Mouse (Mus musculus): Measurements from ENCODE around the gene Igf1r. TPM values are rescaled to one million over a fixed set of nuclear protein-coding genes. Genes with fewer than 3 reads are reported as not detected.

Igf1r gene
- total and polyA plus RNA-seq, 3 experiments = 5.6 to 14.4 (median 12.3) TPM

DNA sequence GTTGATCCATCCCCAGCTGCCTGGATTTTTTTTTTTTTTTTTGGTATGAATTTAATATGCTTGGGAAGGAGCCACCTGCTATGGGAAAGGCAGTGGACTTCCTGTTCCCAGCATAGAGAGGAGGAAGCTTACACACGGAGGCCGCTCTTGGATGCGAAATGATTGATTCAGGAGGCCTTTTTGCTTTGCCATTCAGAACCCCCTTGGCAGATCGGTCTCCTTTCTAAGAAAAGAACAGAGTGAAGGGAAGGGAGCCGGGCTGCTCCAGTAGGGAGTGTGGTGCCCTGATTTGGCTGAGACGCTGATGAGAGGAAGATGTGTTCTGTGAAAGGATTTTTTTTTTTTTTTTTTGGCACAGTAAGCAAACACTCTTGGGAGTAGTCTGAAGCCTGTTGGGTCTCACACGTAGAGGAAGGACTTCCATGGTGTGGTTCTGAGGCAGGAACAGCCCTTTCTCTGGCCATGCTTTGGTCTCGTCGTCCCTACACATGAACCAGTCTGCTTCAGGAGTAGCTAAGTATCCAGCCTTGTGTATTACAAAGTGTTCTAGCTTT lies 269.1 kb downstream of the Igf1r start:
- Histone ChIP-seq H3K36me3 (ENCODE audit: control insufficient read depth, insufficient read depth, low read length) (no peaks in the 10 kb centered on the region), H3K4me3 (no peak overlapping the region), H3K27ac (peak overlapping the region; percentile 58), H3K9ac (ENCODE audit: low read depth, low read length) (no peak overlapping the region), H3K27me3 (ENCODE audit: control insufficient read depth, insufficient read depth, low read length) (no peaks in the 10 kb centered on the region), H3K79me2 (replicated peaks; ENCODE audit: control insufficient read depth, insufficient read depth, low read length) (no peaks in the 10 kb centered on the region), H3K4me1 (ENCODE audit: control insufficient read depth, insufficient read depth, low read length) (peaks cover 11% of the 10 kb centered on the region)
- peak; percentile 23 to 38 for DNase-seq
- intact Hi-C loops (cut with DNase I) = loop anchor here (5.0 kb wide), 1 partner anchor 66 kb away; no protein-coding TSS in a partner anchor
- TF ChIP-seq CTCF (IDR thresholded peaks at IDR 0.05) (no peak), EP300 (IDR thresholded peaks at IDR 0.05; ENCODE audit: insufficient read depth, low read depth, low read length) (no peak), POLR2A (IDR thresholded peaks at IDR 0.05; ENCODE audit: insufficient read depth, low read depth, low read length) (no peak)
- 36% methylated on average over 9 of the region's 9 CpGs for WGBS

DNA sequence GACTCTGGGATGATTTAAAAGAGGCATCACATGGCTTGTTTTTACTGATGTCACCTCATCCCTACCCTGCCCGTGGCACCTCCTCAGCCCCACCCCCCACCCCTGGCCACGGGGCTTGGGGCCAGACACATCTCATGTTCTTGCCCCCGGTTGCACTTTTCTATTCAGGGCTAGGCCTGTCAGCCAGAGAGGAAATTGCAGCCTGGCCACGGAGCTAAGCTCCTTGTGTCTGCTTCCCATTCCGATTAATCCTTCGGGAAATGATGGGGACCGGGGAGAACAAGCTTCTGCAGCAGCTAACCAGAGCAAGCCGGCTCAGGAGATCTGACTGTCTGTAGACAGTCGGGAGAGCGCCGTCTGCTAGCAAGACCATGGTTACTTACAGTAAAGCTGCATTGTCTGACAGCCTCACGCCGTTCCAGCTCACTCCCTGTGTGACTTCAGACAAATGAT lies 270.8 kb downstream of the Igf1r start:
- WGBS = 26% methylated on average over 13 of the region's 13 CpGs
- no peak overlapping the region for H3K4me3 ChIP-seq
- H3K4me1 ChIP-seq (ENCODE audit: control insufficient read depth, insufficient read depth, low read length) = peaks cover 11% of the 10 kb centered on the region
- H3K79me2 ChIP-seq (replicated peaks; ENCODE audit: control insufficient read depth, insufficient read depth, low read length) = no peaks in the 10 kb centered on the region
- intact Hi-C loops (cut with DNase I) = loop anchor here (5.0 kb wide), 1 partner anchor 64 kb away; no protein-coding TSS in a partner anchor
- no peak overlapping the region for H3K9ac ChIP-seq (ENCODE audit: low read depth, low read length)
- DNase-seq = peak; percentile 40 to 44
- TF ChIP-seq CTCF (IDR thresholded peaks at IDR 0.05) (no peak), POLR2A (IDR thresholded peaks at IDR 0.05; ENCODE audit: insufficient read depth, low read depth, low read length) (no peak), EP300 (IDR thresholded peaks at IDR 0.05; ENCODE audit: insufficient read depth, low read depth, low read length) (no peak)
- no peaks in the 10 kb centered on the region for H3K36me3 ChIP-seq (ENCODE audit: control insufficient read depth, insufficient read depth, low read length)
- peak overlapping the region; percentile 58 for H3K27ac ChIP-seq
- H3K27me3 ChIP-seq (ENCODE audit: control insufficient read depth, insufficient read depth, low read length) = no peaks in the 10 kb centered on the region

GRCm38 (mm10) chr7:68224006-68224405 lies 271.4 kb downstream of the Igf1r start:
- Histone ChIP-seq H3K4me3 (no peak overlapping the region), H3K4me1 (ENCODE audit: control insufficient read depth, insufficient read depth, low read length) (peaks cover 11% of the 10 kb centered on the region), H3K79me2 (replicated peaks; ENCODE audit: control insufficient read depth, insufficient read depth, low read length) (no peaks in the 10 kb centered on the region), H3K9ac (ENCODE audit: low read depth, low read length) (no peak overlapping the region), H3K27ac (no peak overlapping the region; the same call in 1 of the 2 replicates), H3K27me3 (ENCODE audit: control insufficient read depth, insufficient read depth, low read length) (no peaks in the 10 kb centered on the region), H3K36me3 (ENCODE audit: control insufficient read depth, insufficient read depth, low read length) (no peaks in the 10 kb centered on the region)
- TF ChIP-seq CTCF (IDR thresholded peaks at IDR 0.05) = no peak
- TF ChIP-seq EP300 (IDR thresholded peaks at IDR 0.05; ENCODE audit: insufficient read depth, low read depth, low read length) = no peak
- TF ChIP-seq POLR2A (IDR thresholded peaks at IDR 0.05; ENCODE audit: insufficient read depth, low read depth, low read length) = no peak
- WGBS = 93% methylated on average over 5 of the region's 5 CpGs
- DNase-seq = no peak
- intact Hi-C loops (cut with DNase I) = loop anchor here (5.0 kb wide), 1 partner anchor 63 kb away; no protein-coding TSS in a partner anchor

- no peak for DNase-seq
- 47% methylated on average over 9 of the region's 9 CpGs for WGBS
- Histone ChIP-seq H3K27ac (no peak overlapping the region), H3K36me3 (ENCODE audit: control insufficient read depth, insufficient read depth, low read length) (no peaks in the 10 kb centered on the region), H3K4me3 (no peak overlapping the region), H3K9ac (ENCODE audit: low read depth, low read length) (no peak overlapping the region), H3K27me3 (ENCODE audit: control insufficient read depth, insufficient read depth, low read length) (no peaks in the 10 kb centered on the region), H3K79me2 (replicated peaks; ENCODE audit: control insufficient read depth, insufficient read depth, low read length) (no peaks in the 10 kb centered on the region), H3K4me1 (ENCODE audit: control insufficient read depth, insufficient read depth, low read length) (peaks cover 11% of the 10 kb centered on the region)
- no peak for TF ChIP-seq CTCF (IDR thresholded peaks at IDR 0.05)
- no peak for TF ChIP-seq EP300 (IDR thresholded peaks at IDR 0.05; ENCODE audit: insufficient read depth, low read depth, low read length)
- no peak for TF ChIP-seq POLR2A (IDR thresholded peaks at IDR 0.05; ENCODE audit: insufficient read depth, low read depth, low read length)
- intact Hi-C loops (cut with DNase I) = loop anchor here (5.0 kb wide), 2 partner anchors 37 to 77 kb away; partner anchors contain the start of gene Pgpep1l
These were observed 272.9 kb downstream of the Igf1r start for GRCm38 (mm10) chr7:68225427-68226054.

- no peaks in the 10 kb centered on the region for H3K79me2 ChIP-seq (replicated peaks; ENCODE audit: control insufficient read depth, insufficient read depth, low read length)
- H3K9ac ChIP-seq (ENCODE audit: low read depth, low read length) = no peak overlapping the region
- H3K4me1 ChIP-seq (ENCODE audit: control insufficient read depth, insufficient read depth, low read length) = peaks cover 9% of the 10 kb centered on the region
- DNase-seq = no peak
- intact Hi-C loops (cut with DNase I) = loop anchor here (5.0 kb wide), 2 partner anchors 35 to 75 kb away; partner anchors contain the start of gene Pgpep1l
- no peak overlapping the region for H3K4me3 ChIP-seq
- H3K27me3 ChIP-seq (ENCODE audit: control insufficient read depth, insufficient read depth, low read length) = no peaks in the 10 kb centered on the region
- WGBS = 88% methylated on average over 11 of the region's 11 CpGs
- H3K27ac ChIP-seq = no peak overlapping the region
- H3K36me3 ChIP-seq (ENCODE audit: control insufficient read depth, insufficient read depth, low read length) = no peaks in the 10 kb centered on the region
- TF ChIP-seq EP300 (IDR thresholded peaks at IDR 0.05; ENCODE audit: insufficient read depth, low read depth, low read length) (no peak), POLR2A (IDR thresholded peaks at IDR 0.05; ENCODE audit: insufficient read depth, low read depth, low read length) (no peak), CTCF (IDR thresholded peaks at IDR 0.05) (no peak)
These were observed 274.4 kb downstream of the Igf1r start for GRCm38 (mm10) chr7:68227021-68227420.

- TF ChIP-seq CTCF (IDR thresholded peaks at IDR 0.05) = no peak
- no peak for TF ChIP-seq POLR2A (IDR thresholded peaks at IDR 0.05; ENCODE audit: insufficient read depth, low read depth, low read length)
- TF ChIP-seq EP300 (IDR thresholded peaks at IDR 0.05; ENCODE audit: insufficient read depth, low read depth, low read length) = no peak
- intact Hi-C loops (cut with DNase I) = loop anchor here (5.0 kb wide), 2 partner anchors 35 to 75 kb away; partner anchors contain the start of gene Pgpep1l
- H3K79me2 ChIP-seq (replicated peaks; ENCODE audit: control insufficient read depth, insufficient read depth, low read length) = no peaks in the 10 kb centered on the region
- H3K4me1 ChIP-seq (ENCODE audit: control insufficient read depth, insufficient read depth, low read length) = peaks cover 5% of the 10 kb centered on the region
- no peaks in the 10 kb centered on the region for H3K36me3 ChIP-seq (ENCODE audit: control insufficient read depth, insufficient read depth, low read length)
- no peak overlapping the region for H3K27ac ChIP-seq
- H3K4me3 ChIP-seq = no peak overlapping the region
- no peak for DNase-seq
- H3K9ac ChIP-seq (ENCODE audit: low read depth, low read length) = no peak overlapping the region
- WGBS = 82% methylated on average over 4 of the region's 4 CpGs
- no peaks in the 10 kb centered on the region for H3K27me3 ChIP-seq (ENCODE audit: control insufficient read depth, insufficient read depth, low read length)
These were observed 275.0 kb downstream of the Igf1r start for GRCm38 (mm10) chr7:68227621-68228020.
